ENCODE assay signal across 10 mouse cellular contexts in the genomic region with DNA sequence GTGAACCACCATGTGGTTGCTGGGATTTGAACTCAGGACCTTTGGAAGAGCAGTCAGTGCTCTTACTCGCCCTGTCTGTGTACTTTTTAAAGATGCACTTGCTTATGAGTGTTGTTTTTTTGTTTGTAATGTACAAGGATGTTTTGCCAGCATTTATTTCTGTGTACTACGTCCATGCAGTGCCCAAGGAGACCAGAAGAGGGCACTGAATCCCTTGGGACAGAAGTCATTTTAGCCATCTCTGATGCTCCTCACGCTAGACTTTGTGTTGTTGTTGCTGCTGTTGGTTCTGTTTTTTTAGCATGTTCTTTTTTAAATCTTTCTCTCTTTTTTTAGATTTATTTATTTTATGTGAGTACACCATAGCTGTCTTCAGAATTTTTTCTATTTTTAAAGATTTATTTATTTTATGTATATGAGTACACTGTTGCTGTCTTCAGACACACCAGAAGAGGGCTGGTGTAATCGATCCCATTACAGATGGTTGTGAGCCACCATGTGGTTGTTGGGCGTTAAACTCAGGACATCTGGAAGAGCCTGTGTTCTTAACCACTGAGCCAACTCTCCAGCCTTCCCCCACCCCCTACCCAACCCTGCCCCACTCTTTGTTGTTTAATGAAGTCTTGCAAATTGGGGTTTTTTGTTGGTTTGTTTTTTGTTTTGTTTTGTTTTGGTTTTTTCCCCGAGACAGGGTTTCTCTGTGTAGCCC. TPM values are rescaled to one million over a fixed set of nuclear protein-coding genes. Genes with fewer than 3 reads are reported as not detected.
DNase-seq lines count a peak whose midpoint lies in the region; ATAC-seq and TF ChIP-seq lines count a peak whose summit lies in the region.
"Had no signal": no experiment of that assay in that cellular context is flagged by ENCODE, and none has a peak within 500 bp of the region (broad histone marks: within the 10 kb centered on the region; RNA-seq: fewer than 3 reads in every experiment).

No protein-coding gene starts in this region.

- no peak overlapping the region for H3K4me2 ChIP-seq in liver, embryonic 14.5 days (ENCODE audit: low read depth)

- H3K36me3 ChIP-seq in liver, embryonic 14.5 days (replicated peaks; ENCODE audit: control insufficient read depth, insufficient read depth, low read depth) = peaks cover 10% of the 10 kb centered on the region

- TF ChIP-seq EP300 in liver, embryonic 14.5 days (IDR thresholded peaks at IDR 0.05; ENCODE audit: low read depth) = no peak

- peaks cover 0 to 5% of the 10 kb centered on the region in 2 experiments; a peak in 1 of 4 replicates for H3K4me1 ChIP-seq in liver, embryonic 14.5 days (replicated peaks; ENCODE audit: control insufficient read depth in 2 of 2, insufficient read depth in 2 of 2, low read length in 1 of 2)

- 22% methylated on average over 6 of the region's 6 CpGs for WGBS in liver, embryonic 14.5 days (ENCODE audit: insufficient replicate concordance)

- ATAC-seq in erythroblast, adult 5-6 weeks (replicated peaks; ENCODE audit: low FRiP score, poor library complexity, severe bottlenecking) = peak; percentile 94
- ATAC-seq in liver, embryonic 14.5 days (ENCODE audit: insufficient read depth) = peak; percentile 73

- peak; percentile 62 for DNase-seq in heart, postnatal 4 days
- no peak for DNase-seq in heart, adult 9 months (ENCODE audit: low spot score in 2 of 2)
- peak; percentile 77 to 81 for DNase-seq in B cell, adult 2 months
- peak; percentile 45 for DNase-seq in WW6 (ENCODE audit: low read depth, low spot score)
- peak; percentile 45 to 64 (median 49) for DNase-seq in liver, embryonic 14.5 days (ENCODE audit: low read depth in 3 of 3, low spot score in 3 of 3)
- peak; percentile 40 to 66 for DNase-seq in spleen, postnatal 14 days (ENCODE audit: low spot score in 2 of 2)
- DNase-seq in heart, adult 11 months = no peak

- H3K9ac ChIP-seq in liver, embryonic 14.5 days (replicated peaks) = no peak overlapping the region

- H3K27me3 ChIP-seq in liver, embryonic 14.5 days (ENCODE audit: control insufficient read depth, insufficient read depth, low read length) = no peaks in the 10 kb centered on the region
- H3K27me3 ChIP-seq: megakaryocyte, embryonic 14.5 days had no signal

- no peak overlapping the region; the same call in 1 of the 2 replicates for H3K27ac ChIP-seq in liver, embryonic 14.5 days

- no peaks in the 10 kb centered on the region for H3K9me3 ChIP-seq in liver, embryonic 14.5 days (ENCODE audit: control insufficient read depth, low read length)
- H3K9me3 ChIP-seq: megakaryocyte, embryonic 14.5 days had no signal

- peak; percentile 82 for TF ChIP-seq CTCF in liver, embryonic 14.5 days (IDR thresholded peaks at IDR 0.05; ENCODE audit: low read depth)

- H3K4me3 ChIP-seq in liver, embryonic 14.5 days (ENCODE audit: insufficient read depth in 1 of 2, low read depth in 2 of 2, low read length in 2 of 2) = no peak overlapping the region
- H3K4me3 ChIP-seq: erythroblast, embryonic 14.5 days; megakaryocyte, embryonic 14.5 days had no signal

RNA-seq across cellular contexts. Expression of a gene that starts 8.4 kb away (rescaled TPM):
- total RNA-seq in heart, postnatal 4 days (2021) = under 1 TPM in 1 of 2 experiments, not detected in 1; 0.27 TPM
- total RNA-seq in erythroblast, adult 5-6 weeks (2015; ENCODE audit: low replicate concordance) = 7.5 and 7.9 TPM in 2 replicates
- 0.26 and 1.5 TPM in 2 replicates for total RNA-seq in erythroblast, adult 5-6 weeks (2017; ENCODE audit: low replicate concordance)
- polyA plus RNA-seq in liver, embryonic 14.5 days (2012; rRNA removed) = 1.5 and 1.8 TPM in 2 replicates
- polyA plus RNA-seq in liver, embryonic 14.5 days (2014; fragmentation: Nextera tagmentation; extraction: Ambion mirVana) = 2.0 and 2.2 TPM in 2 replicates

RNA-seq across cellular contexts. Expression of a gene that starts 12.8 kb away (rescaled TPM):
- total RNA-seq in heart, postnatal 4 days (2021) = 10 to 100 TPM; 25.7 to 29.0 TPM
- total RNA-seq in erythroblast, adult 5-6 weeks (2015; ENCODE audit: low replicate concordance) = 3.6 and 6.3 TPM in 2 replicates
- 75.6 and 96.5 TPM in 2 replicates for total RNA-seq in erythroblast, adult 5-6 weeks (2017; ENCODE audit: low replicate concordance)
- polyA plus RNA-seq in liver, embryonic 14.5 days (2012; rRNA removed) = 8.7 and 22.6 TPM in 2 replicates
- polyA plus RNA-seq in liver, embryonic 14.5 days (2014; fragmentation: Nextera tagmentation; extraction: Ambion mirVana) = 20.0 and 21.2 TPM in 2 replicates

RNA-seq across cellular contexts. Expression of a gene that starts 13.0 kb away (rescaled TPM):
- total RNA-seq in heart, postnatal 4 days (2021) = 1 to 10 TPM; 8.0 to 10.0 TPM
- total RNA-seq in erythroblast, adult 5-6 weeks (2015; ENCODE audit: low replicate concordance) = 6.3 and 8.3 TPM in 2 replicates
- 15.3 and 31.6 TPM in 2 replicates for total RNA-seq in erythroblast, adult 5-6 weeks (2017; ENCODE audit: low replicate concordance)
- polyA plus RNA-seq in liver, embryonic 14.5 days (2012; rRNA removed) = 6.7 and 7.3 TPM in 2 replicates
- polyA plus RNA-seq in liver, embryonic 14.5 days (2014; fragmentation: Nextera tagmentation; extraction: Ambion mirVana) = 6.1 and 6.5 TPM in 2 replicates

RNA-seq across cellular contexts. Expression of a gene that starts 20.5 kb away (rescaled TPM):
- total RNA-seq in heart, postnatal 4 days (2021) = 10 to 100 TPM; 28.7 to 29.9 TPM
- 14.2 and 17.9 TPM in 2 replicates for total RNA-seq in erythroblast, adult 5-6 weeks (2015; ENCODE audit: low replicate concordance)
- total RNA-seq in erythroblast, adult 5-6 weeks (2017; ENCODE audit: low replicate concordance) = 17.1 and 19.2 TPM in 2 replicates
- polyA plus RNA-seq in liver, embryonic 14.5 days (2012; rRNA removed) = 20.6 and 25.1 TPM in 2 replicates
- 45.3 and 48.8 TPM in 2 replicates for polyA plus RNA-seq in liver, embryonic 14.5 days (2014; fragmentation: Nextera tagmentation; extraction: Ambion mirVana)

RNA-seq across cellular contexts. Expression of a gene that starts 54.2 kb away (rescaled TPM):
- 1 to 10 TPM; 5.0 to 5.4 TPM for total RNA-seq in heart, postnatal 4 days (2021)
- not detected in 2 replicates for total RNA-seq in erythroblast, adult 5-6 weeks (2015; ENCODE audit: low replicate concordance)
- total RNA-seq in erythroblast, adult 5-6 weeks (2017; ENCODE audit: low replicate concordance) = not detected in 2 replicates
- polyA plus RNA-seq in liver, embryonic 14.5 days (2012; rRNA removed) = 0.10 and 0.11 TPM in 2 replicates
- 0.16 and 0.17 TPM in 2 replicates for polyA plus RNA-seq in liver, embryonic 14.5 days (2014; fragmentation: Nextera tagmentation; extraction: Ambion mirVana)

Comparison
In these comparisons a context has a peak if more than half of its experiments do, and no peak if none do; other contexts are left out.
1. DNase-seq: peak in heart, postnatal 4 days (single experiment), B cell, adult 2 months (2 of 2), WW6 (single experiment), liver, embryonic 14.5 days (3 of 3) and spleen, postnatal 14 days (2 of 2); none in heart, adult 9 months (0 of 2) and heart, adult 11 months (single experiment).